Mouse (Mus musculus) subcutaneous adipose tissue, adult 2 months (tissue): Measurements from ENCODE around the gene Iqcj. TPM values are rescaled to one million over a fixed set of nuclear protein-coding genes. Genes with fewer than 3 reads are reported as not detected.

Experiments
- polyA plus RNA-seq: library from polyadenylated mRNA; depleted of rRNA; stranded (reverse); fragments of >200 nt; gene quantifications from 2 replicates; pipeline ENCODE4 v1.2.3, GENCODE M21; 2012; ENCODE audit warnings: low replicate concordance; rRNA removed

Gene Iqcj
- not detected in 2 replicates for polyA plus RNA-seq

DNA sequence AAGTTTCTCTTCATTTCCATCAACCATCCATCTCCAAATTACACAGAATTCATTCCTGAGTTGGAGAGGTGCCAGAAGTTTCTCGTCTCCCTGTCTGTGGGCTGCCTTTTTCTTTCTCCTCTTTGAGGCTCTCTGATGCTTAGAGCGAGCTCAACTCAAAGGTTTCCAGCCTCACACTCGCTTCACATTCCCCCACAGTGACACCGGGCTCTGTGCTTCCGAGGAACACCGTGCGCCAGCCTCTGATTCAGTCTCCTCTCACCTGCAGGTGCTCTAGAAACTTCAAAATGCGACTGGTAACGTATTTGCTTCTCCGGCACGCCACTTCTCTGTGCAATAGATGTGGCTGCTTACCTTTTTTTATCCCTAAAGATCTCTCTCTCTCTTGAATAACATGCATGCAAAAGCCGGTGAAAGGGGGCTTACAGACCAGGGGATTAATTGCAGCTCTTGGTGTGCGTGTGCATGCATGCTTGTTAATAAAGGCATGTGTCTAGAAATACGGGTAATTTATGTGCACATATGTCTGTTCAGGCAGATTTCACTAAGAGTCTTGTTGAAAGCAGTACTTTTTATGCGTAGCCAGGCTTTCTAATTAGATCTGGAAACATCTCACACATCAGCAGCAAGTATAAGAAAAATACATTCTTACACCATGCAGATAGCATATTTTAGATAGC, at the start of gene Iqcj, which contains the start of gene Iqschfp:
Gene Iqcj, plus strand, starts transcription at position 195 of the 680 bp plus-strand sequence.
Gene Iqschfp, plus strand, starts transcription at position 207 of the 680 bp plus-strand sequence.

DNA sequence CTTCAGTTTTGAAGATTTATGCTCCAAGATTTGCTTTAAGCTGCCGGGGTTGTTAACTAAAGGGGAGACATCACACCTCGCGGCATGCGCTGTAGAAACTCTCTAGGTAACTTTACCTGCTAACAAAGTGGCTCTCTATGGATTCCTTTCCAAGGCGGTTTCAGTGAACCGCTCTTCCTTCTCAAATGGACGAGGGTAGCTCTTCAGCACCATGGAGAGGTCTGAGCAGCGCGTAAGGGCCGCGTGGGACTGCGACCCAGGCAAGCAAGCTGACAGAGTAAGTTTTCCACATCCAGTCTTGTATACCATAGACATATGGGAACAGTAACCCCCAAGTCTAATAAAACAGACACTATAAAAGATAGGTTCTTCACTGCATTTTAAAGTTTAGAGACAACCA, 172.7 kb downstream of the Iqcj start, which contains the start of gene Schip1:
Gene Schip1, plus strand, starts transcription at position 72 of the 400 bp plus-strand sequence.

Other genes starting within 250 kb of the Iqcj start
- not detected in 2 replicates for gene Iqschfp, start within 50 bp of the Iqcj start, polyA plus RNA-seq
- gene Schip1, start 172.6 kb downstream of the Iqcj start, polyA plus RNA-seq, result 6.6 and 19.1 TPM in 2 replicates